In genomic region chr1:52146214-52146970, GRCm38 (mm10) we compare ENCODE assay signal across 9 mouse cellular contexts. TPM values are rescaled to one million over a fixed set of nuclear protein-coding genes. Genes with fewer than 3 reads are reported as not detected.
DNase-seq lines count a peak whose midpoint lies in the region; ATAC-seq lines count a peak whose summit lies in the region.
"Had no signal": no experiment of that assay in that cellular context is flagged by ENCODE, and none has a peak within 500 bp of the region (broad histone marks: within the 10 kb centered on the region; RNA-seq: fewer than 3 reads in every experiment).

No protein-coding gene starts in this region.

- H3K27me3 ChIP-seq in hindbrain, embryonic 11.5 days (ENCODE audit: control insufficient read depth, insufficient read depth, low read length): no peaks in the 10 kb centered on the region
- H3K27me3 ChIP-seq in midbrain, embryonic 13.5 days: no peaks in the 10 kb centered on the region
- H3K27me3 ChIP-seq: embryonic facial prominence, embryonic 13.5 days had no signal

- H3K4me2 ChIP-seq in hindbrain, embryonic 11.5 days (replicated peaks; ENCODE audit: low read depth, low read length): no peak overlapping the region
- no peak overlapping the region for H3K4me2 ChIP-seq in midbrain, embryonic 13.5 days (replicated peaks)
- H3K4me2 ChIP-seq: embryonic facial prominence, embryonic 13.5 days had no signal

- no peak overlapping the region for H3K27ac ChIP-seq in hindbrain, embryonic 11.5 days (ENCODE audit: low read depth, low read length)
- H3K27ac ChIP-seq in midbrain, embryonic 13.5 days: no peak overlapping the region
- H3K27ac ChIP-seq: embryonic facial prominence, embryonic 13.5 days had no signal

- intact Hi-C loops in left cerebral cortex, postnatal 25 days (cut with DNase I): loop anchor here (2.0 to 10.0 kb wide), 3 partner anchors 156 to 486 kb away; partner anchors contain the start of gene Nemp2

- H3K4me1 ChIP-seq in hindbrain, embryonic 11.5 days (replicated peaks; ENCODE audit: control insufficient read depth, insufficient read depth, low read length): no peaks in the 10 kb centered on the region
- H3K4me1 ChIP-seq in midbrain, embryonic 13.5 days (replicated peaks): peaks cover 22% of the 10 kb centered on the region

- no peaks in the 10 kb centered on the region for H3K36me3 ChIP-seq in hindbrain, embryonic 11.5 days (ENCODE audit: control insufficient read depth, insufficient read depth, low read length)
- H3K36me3 ChIP-seq in midbrain, embryonic 13.5 days: no peaks in the 10 kb centered on the region

- peak; percentile 70 for ATAC-seq in hindbrain, embryonic 11.5 days (ENCODE audit: low FRiP score)
- ATAC-seq in midbrain, embryonic 13.5 days: peak; percentile 82

- no peaks in the 10 kb centered on the region for H3K9me3 ChIP-seq in hindbrain, embryonic 11.5 days (ENCODE audit: control insufficient read depth, low read length)
- H3K9me3 ChIP-seq in midbrain, embryonic 13.5 days: no peaks in the 10 kb centered on the region
- H3K9me3 ChIP-seq: embryonic facial prominence, embryonic 13.5 days had no signal

- DNase-seq in layer of hippocampus, postnatal 10 days (ENCODE audit: low spot score in 2 of 2): peak; percentile 57 to 71
- no peak for DNase-seq in layer of hippocampus, postnatal 36 days
- DNase-seq in adipocyte (ENCODE audit: low spot score): peak; percentile 41
- peak; percentile 51 for DNase-seq in embryo, embryonic 11.5 days (ENCODE audit: low read depth, low spot score)
- peak; percentile 76 for DNase-seq in hindbrain, embryonic 11.5 days (ENCODE audit: low spot score)
- peak; percentile 66 to 83 for DNase-seq in left cerebral cortex, postnatal 25 days (ENCODE audit: low spot score in 2 of 2)
- peak; percentile 63 for DNase-seq in telencephalon, adult 2 months (ENCODE audit: low read depth, low spot score)

- WGBS in hindbrain, embryonic 11.5 days: 59% methylated on average over 12 of the region's 12 CpGs
- 53% methylated on average over 12 of the region's 12 CpGs for WGBS in midbrain, embryonic 13.5 days

- no peak overlapping the region for H3K9ac ChIP-seq in hindbrain, embryonic 11.5 days (ENCODE audit: low read depth, low read length)
- H3K9ac ChIP-seq in midbrain, embryonic 13.5 days (replicated peaks): no peak overlapping the region
- H3K9ac ChIP-seq: embryonic facial prominence, embryonic 13.5 days had no signal

- no peak overlapping the region for H3K4me3 ChIP-seq in hindbrain, embryonic 11.5 days (ENCODE audit: low read depth, low read length)
- no peak overlapping the region for H3K4me3 ChIP-seq in midbrain, embryonic 13.5 days (replicated peaks)
- H3K4me3 ChIP-seq: embryonic facial prominence, embryonic 13.5 days had no signal

RNA-seq across cellular contexts. Expression of gene Stat1, which starts 27.2 kb away (rescaled TPM):
- total RNA-seq in layer of hippocampus, postnatal 10 days (2021): 10 to 100 TPM; 13.1 to 15.2 TPM
- total RNA-seq in layer of hippocampus, postnatal 36 days (2021): 10 to 100 TPM; 21.2 to 23.0 TPM
- 18.0 and 20.1 TPM in 2 replicates for polyA plus RNA-seq in hindbrain, embryonic 11.5 days (2014; fragmentation: Nextera tagmentation; extraction: Ambion mirVana)
- 10 to 100 TPM; 16.2 to 17.4 TPM for total RNA-seq in left cerebral cortex, postnatal 25 days (2021)
- polyA plus RNA-seq in midbrain, embryonic 13.5 days (2015; fragmentation: Nextera tagmentation; extraction: Ambion mirVana): 12.0 and 13.5 TPM in 2 replicates

Comparison
In these comparisons a context has a peak if more than half of its experiments do, and no peak if none do; other contexts are left out.
1. DNase-seq: peak in layer of hippocampus, postnatal 10 days (2 of 2), adipocyte (single experiment), embryo, embryonic 11.5 days (single experiment), hindbrain, embryonic 11.5 days (single experiment), left cerebral cortex, postnatal 25 days (2 of 2) and telencephalon, adult 2 months (single experiment); none in layer of hippocampus, postnatal 36 days (0 of 2).